Mouse (Mus musculus): Measurements from ENCODE around the gene Parva.

The Parva gene

GRCm38 (mm10) chr7:112427357-112428157 lies at the start of gene Parva:
TSS of gene Parva (plus strand) at chr7:112427505.
- peak; percentile 72 for DNase-seq (ENCODE audit: low read depth, low spot score)

- DNase-seq (ENCODE audit: low read depth, low spot score): no peak
These were observed 49.2 kb upstream of the Parva start for GRCm38 (mm10) chr7:112378056-112378455.

GRCm38 (mm10) chr7:112378476-112378875 lies 48.8 kb upstream of the Parva start:
- no peak for DNase-seq (ENCODE audit: low read depth, low spot score)

- DNase-seq (ENCODE audit: low read depth, low spot score): no peak
These were observed 40.8 kb upstream of the Parva start for GRCm38 (mm10) chr7:112386521-112386920.

- no peak for DNase-seq (ENCODE audit: low read depth, low spot score)
These were observed 39.4 kb upstream of the Parva start for GRCm38 (mm10) chr7:112387876-112388275.

- DNase-seq (ENCODE audit: low read depth, low spot score): no peak
These were observed 38.9 kb upstream of the Parva start for GRCm38 (mm10) chr7:112388363-112388875.

GRCm38 (mm10) chr7:112389611-112390251 lies 37.6 kb upstream of the Parva start:
- no peak for DNase-seq (ENCODE audit: low read depth, low spot score)

GRCm38 (mm10) chr7:112390252-112390936 lies 36.9 kb upstream of the Parva start:
- peak; percentile 53 for DNase-seq (ENCODE audit: low read depth, low spot score)

GRCm38 (mm10) chr7:112390937-112391605 lies 36.2 kb upstream of the Parva start:
- peak; percentile 43 for DNase-seq (ENCODE audit: low read depth, low spot score)

GRCm38 (mm10) chr7:112397786-112398185 lies 29.5 kb upstream of the Parva start:
- DNase-seq (ENCODE audit: low read depth, low spot score): no peak

- DNase-seq (ENCODE audit: low read depth, low spot score): no peak
These were observed 27.7 kb upstream of the Parva start for GRCm38 (mm10) chr7:112399425-112400170.

- peak; percentile 89 for DNase-seq (ENCODE audit: low read depth, low spot score)
These were observed 27.1 kb upstream of the Parva start for GRCm38 (mm10) chr7:112400175-112400574.

GRCm38 (mm10) chr7:112405061-112405460 lies 22.2 kb upstream of the Parva start:
- DNase-seq (ENCODE audit: low read depth, low spot score): no peak

- no peak for DNase-seq (ENCODE audit: low read depth, low spot score)
These were observed 21.7 kb upstream of the Parva start for GRCm38 (mm10) chr7:112405578-112405977.

- DNase-seq (ENCODE audit: low read depth, low spot score): no peak
These were observed 19.7 kb upstream of the Parva start for GRCm38 (mm10) chr7:112407597-112407996.

GRCm38 (mm10) chr7:112409991-112410390 lies 17.3 kb upstream of the Parva start:
- DNase-seq (ENCODE audit: low read depth, low spot score): no peak

GRCm38 (mm10) chr7:112413286-112413685 lies 14.0 kb upstream of the Parva start:
- DNase-seq (ENCODE audit: low read depth, low spot score): no peak

- DNase-seq (ENCODE audit: low read depth, low spot score): no peak
These were observed 11.2 kb upstream of the Parva start for GRCm38 (mm10) chr7:112416058-112416526.

GRCm38 (mm10) chr7:112416730-112417513 lies 10.4 kb upstream of the Parva start:
- DNase-seq (ENCODE audit: low read depth, low spot score): no peak

GRCm38 (mm10) chr7:112417598-112417997 lies 9.7 kb upstream of the Parva start:
- no peak for DNase-seq (ENCODE audit: low read depth, low spot score)

Data from mesoderm, embryonic 11.5 days (tissue).